Mouse (Mus musculus) embryo, embryonic 9.5 days (tissue): Measurements from ENCODE around the gene Hsdl2.
"Not testable (repeated sequence)": the region's sequence is repeated elsewhere in the genome, so short reads cannot be mapped to it uniquely, and the experiment has no call there.

Experiments used
- DNase-seq: peaks from one replicate; pipeline ENCODE4 v3.0.0-alpha.2; 2017; ENCODE audit errors: extremely low spot score

The Hsdl2 gene

GRCm38 (mm10) chr4:59581314-59582185 lies at the start of gene Hsdl2:
Gene Hsdl2 (plus strand): TSS chr4:59581563.
- peak; percentile 94 for DNase-seq

GRCm38 (mm10) chr4:59533268-59533667 lies 48.1 kb upstream of the Hsdl2 start:
- no peak for DNase-seq

GRCm38 (mm10) chr4:59535624-59536023 lies 45.7 kb upstream of the Hsdl2 start:
- no peak for DNase-seq

GRCm38 (mm10) chr4:59536281-59536680 lies 45.1 kb upstream of the Hsdl2 start:
- DNase-seq = no peak

GRCm38 (mm10) chr4:59543006-59543405 lies 38.4 kb upstream of the Hsdl2 start:
- DNase-seq = no peak

GRCm38 (mm10) chr4:59544654-59545053 lies 36.7 kb upstream of the Hsdl2 start:
- DNase-seq = no peak

GRCm38 (mm10) chr4:59546285-59547071 lies 34.9 kb upstream of the Hsdl2 start:
- DNase-seq = no peak

GRCm38 (mm10) chr4:59547136-59547889 lies 34.0 kb upstream of the Hsdl2 start:
- peak; percentile 22 for DNase-seq

- DNase-seq = peak; percentile 11
Measured at GRCm38 (mm10) chr4:59548011-59548559, 33.3 kb upstream of the Hsdl2 start.

- no peak for DNase-seq
Measured at GRCm38 (mm10) chr4:59548560-59549174, 32.7 kb upstream of the Hsdl2 start.

- peak; percentile 97 for DNase-seq
Measured at GRCm38 (mm10) chr4:59549175-59549976, 32.0 kb upstream of the Hsdl2 start, which contains the start of gene Ptbp3. Gene Ptbp3 (minus strand): TSS chr4:59549364.

- DNase-seq = no peak
Measured at GRCm38 (mm10) chr4:59549977-59550560, 31.3 kb upstream of the Hsdl2 start.

GRCm38 (mm10) chr4:59551901-59552300 lies 29.5 kb upstream of the Hsdl2 start:
- no peak for DNase-seq

- DNase-seq = no peak
Measured at GRCm38 (mm10) chr4:59552835-59553234, 28.5 kb upstream of the Hsdl2 start.

GRCm38 (mm10) chr4:59553576-59553975 lies 27.8 kb upstream of the Hsdl2 start:
- DNase-seq = no peak

- no peak for DNase-seq
Measured at GRCm38 (mm10) chr4:59555177-59555576, 26.2 kb upstream of the Hsdl2 start.

- DNase-seq = not testable (repeated sequence)
Measured at GRCm38 (mm10) chr4:59557343-59557742, 24.0 kb upstream of the Hsdl2 start.

GRCm38 (mm10) chr4:59558096-59558720 lies 23.2 kb upstream of the Hsdl2 start:
- DNase-seq = no peak

GRCm38 (mm10) chr4:59560141-59560540 lies 21.2 kb upstream of the Hsdl2 start:
- no peak for DNase-seq
